Mouse (Mus musculus) thymus, postnatal 10 days (tissue): Measurements from ENCODE around the gene Prrx2.

Experiments used
- DNase-seq, 2 experiments: peaks; one replicate each; pipeline ENCODE4 v3.0.0; 2021; ENCODE audit warnings: low spot score in 2 of 2

The Prrx2 gene

DNA sequence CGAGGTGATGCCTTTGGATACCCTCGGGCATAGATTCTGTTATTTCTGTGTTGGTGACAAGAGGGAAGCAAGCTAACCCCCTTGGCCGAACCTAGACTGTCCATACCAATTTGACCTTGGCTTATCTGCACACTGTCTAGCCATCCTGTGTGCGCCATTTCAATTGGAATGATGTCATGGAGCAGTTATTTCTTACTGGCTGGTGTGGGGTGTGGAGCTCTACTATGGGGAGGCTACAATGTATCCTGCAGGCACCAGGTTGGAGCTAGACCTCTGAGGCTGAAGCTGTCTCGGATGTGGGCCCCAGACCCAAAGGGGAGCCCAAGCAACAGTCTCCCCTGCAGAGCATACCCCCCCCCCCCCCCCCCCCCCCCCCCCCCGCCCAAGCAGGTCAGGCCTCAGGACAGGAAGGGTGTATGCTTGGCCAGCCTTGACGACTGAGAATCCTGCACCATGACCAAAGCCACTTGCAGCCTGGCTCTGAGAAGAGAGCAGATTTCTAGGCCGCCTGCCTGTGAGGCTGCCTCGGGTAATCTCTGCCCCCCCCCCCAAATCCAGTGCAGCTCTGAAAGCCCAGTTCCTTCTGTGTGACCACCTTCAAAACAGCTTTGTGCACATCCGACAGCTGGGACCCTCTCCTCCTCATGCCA, at the start of gene Prrx2:
Gene Prrx2, plus strand, starts transcription at position 600 of the 650 bp plus-strand sequence.
- no peak for DNase-seq

DNA sequence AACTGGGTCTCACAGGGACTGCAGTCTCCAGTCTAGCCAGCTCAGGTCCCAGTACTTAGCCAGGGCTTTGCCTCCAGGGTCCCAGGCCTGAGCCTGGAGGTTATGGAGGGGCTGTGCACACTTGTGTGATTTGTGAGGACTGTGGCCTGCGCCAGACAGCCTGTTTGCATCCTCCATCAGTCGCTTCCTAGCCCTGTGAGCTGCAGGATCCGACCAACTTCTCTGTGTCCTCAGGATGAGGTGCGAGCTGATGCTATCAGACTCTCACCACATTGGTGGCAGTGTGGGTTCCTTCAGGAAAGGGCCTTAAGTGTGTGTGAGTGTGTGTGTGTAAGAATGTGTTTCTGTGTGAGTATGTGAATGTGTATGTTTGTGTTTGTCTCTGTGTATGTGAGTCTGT, 47.3 kb upstream of the Prrx2 start:
- DNase-seq = no peak

DNA sequence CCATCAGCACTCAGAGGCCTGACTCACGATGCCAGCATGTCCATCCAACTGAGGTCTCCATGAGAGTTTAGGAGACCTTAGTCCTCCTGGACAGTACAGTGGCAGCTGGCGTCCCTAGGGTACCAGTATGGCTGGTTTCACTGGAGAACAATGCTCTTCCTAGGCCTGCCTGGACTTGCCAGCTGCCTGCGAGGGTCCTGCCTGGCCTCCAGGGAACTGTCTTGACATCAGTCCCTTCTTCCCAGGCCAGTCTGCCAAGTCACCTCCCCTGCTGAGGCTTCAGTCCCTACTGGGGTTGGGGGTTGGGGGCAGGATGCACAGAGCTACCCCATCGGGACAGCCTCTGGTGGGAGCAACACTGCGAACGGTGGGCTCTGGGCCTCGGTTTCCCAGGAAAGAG, 42.7 kb upstream of the Prrx2 start:
- no peak for DNase-seq

DNA sequence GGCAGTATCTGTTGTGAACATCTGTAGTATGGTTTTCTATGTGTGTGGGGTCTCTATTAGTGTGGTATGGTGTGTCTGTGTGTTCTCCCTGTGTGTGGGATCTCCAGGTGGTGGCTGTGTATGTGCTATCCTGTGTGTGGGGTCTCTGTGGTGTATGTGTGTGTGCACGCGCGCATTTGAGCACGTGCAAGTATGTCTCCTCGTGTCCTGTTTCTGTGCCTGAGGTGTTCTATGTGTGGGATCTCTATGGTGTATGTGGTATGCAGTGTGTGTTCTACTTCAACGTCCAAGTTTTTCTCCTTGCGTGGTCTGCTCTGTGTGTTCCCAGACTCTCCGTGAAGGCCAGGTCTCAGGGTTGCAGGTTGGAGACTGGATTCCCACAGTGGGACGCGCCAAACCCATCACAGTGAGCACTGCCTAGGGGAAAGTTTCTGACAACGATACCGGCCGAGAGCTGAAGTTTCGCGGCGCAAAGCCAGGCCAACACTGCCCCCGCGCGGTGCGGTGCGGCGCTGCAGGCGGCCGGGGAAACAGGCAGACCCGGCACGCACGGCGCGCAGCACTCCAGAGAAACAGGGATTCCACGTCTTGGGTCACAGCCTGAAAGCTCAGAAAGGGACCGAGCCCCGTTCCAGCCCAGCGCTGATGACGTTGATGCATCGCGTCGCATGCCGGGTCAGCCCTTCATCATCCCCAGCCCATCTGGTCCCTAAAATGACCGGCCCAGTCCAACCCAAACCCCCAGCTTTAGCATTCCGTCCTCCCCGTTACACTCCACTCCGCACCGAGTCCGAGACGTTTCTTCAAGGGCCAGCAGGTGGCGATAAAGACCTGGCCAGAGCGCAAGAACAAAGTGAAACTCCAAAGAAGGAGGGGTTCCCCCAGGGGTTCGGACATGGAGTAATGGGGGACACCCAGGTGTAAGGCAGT, 40.3 kb upstream of the Prrx2 start:
- DNase-seq = peak; percentile 80 to 96

DNA sequence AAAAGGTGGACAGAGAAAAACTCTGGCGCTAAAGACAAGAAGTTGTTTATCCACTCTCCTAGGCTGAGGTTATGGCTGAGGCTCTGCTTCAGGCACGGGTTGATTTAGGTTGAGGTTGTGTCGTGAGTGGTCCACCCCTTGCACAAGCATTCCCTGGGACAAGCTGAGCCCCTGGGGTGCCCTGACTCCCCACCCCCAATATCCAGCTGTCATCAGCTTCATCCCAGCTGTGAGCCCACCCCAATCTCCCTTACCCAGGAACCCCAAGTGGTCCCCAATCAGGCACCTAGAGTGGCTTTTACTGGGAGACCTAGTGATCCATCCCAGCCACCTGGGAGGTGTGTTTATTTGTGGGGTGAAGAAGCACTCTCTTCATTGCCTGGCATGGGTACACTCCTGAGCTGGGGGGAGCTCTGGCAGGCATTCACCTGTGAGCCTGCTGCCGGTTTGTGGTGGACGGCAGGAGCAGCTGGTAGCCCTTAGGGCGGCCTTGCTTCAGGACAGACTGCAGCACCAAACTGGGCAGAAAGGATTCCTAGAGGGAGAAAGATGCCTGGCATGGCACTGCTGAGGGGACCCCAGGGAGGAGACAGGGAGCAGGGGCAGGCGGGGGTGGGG, 39.4 kb upstream of the Prrx2 start:
- no peak for DNase-seq

DNA sequence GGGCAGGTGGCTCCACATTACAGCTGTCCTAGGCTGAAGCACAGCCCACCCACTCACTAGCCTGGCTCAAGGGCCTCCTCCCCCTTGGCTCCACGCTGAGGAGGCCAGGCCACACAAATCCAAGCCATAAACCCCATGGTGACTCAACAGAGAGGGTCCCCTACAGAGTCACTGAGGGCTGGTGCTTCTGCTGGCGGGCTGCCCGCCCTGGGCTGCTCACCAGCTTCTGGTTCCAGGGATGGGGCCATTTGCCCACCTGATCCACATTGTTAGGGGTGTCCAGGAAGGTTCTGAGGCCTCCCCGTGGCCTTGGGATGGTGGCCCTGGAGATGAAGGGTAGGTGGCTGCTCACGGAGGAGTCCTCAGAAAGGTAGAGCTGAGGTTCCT, 38.9 kb upstream of the Prrx2 start:
- DNase-seq = no peak

DNA sequence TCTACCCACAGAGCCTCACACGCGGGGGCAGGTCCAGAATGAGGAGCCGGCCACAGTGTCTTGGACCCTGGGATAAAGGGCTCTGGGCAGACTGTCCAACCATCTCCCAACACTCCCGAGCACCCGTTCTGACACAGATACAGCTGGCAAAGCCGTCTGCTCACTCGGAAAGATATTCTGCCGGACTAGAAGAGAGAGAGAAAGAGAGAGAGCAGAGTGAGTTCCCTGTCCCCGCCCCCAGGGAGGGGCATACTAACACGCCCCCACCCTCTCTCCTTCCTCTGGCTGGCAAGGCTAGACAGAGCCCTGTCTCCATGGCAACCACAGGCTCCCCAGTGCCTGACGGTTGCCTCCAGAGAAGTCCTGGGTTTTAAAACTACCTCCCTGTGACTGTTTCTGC, 38.4 kb upstream of the Prrx2 start:
- peak; percentile 73 to 76 for DNase-seq

DNA sequence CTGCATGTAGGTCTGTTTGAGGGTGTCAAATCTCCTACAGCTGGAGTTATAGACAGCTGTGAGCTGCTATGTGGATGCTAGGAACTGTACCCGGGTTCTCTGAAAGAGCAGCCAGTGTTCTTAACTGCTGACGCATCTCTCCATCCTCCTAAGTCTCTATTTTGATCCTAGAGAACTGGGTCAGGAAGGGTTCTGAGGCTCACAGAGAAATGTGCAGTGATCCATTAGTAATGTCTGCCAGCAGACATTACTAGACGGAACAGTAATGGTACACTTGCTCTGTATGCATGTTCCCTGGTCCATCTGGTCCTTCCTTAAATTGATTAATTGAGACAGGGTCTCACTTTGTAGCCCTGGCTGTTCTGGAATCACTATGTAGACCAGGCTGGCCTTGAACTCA, 35.3 kb upstream of the Prrx2 start:
- DNase-seq = no peak

DNA sequence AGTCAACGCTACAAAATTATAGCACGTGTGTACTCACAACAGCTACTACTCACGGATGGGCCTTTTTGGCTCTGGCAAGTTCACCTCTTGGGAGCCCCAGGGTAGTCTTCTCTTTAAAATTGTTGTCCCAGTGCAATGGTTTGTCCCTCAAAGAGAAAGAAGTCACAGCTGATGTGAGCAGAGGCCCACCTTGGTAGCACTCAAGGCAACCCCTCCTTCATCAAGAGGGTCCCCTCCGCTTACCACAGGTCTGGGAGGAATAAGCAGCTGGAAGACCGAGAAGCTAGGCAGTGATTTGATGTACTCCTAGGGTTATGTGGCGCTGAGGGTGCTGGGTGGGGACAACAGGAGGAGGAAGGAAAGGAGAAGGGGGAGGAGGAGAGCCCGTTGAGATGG, 34.1 kb upstream of the Prrx2 start:
- no peak for DNase-seq

DNA sequence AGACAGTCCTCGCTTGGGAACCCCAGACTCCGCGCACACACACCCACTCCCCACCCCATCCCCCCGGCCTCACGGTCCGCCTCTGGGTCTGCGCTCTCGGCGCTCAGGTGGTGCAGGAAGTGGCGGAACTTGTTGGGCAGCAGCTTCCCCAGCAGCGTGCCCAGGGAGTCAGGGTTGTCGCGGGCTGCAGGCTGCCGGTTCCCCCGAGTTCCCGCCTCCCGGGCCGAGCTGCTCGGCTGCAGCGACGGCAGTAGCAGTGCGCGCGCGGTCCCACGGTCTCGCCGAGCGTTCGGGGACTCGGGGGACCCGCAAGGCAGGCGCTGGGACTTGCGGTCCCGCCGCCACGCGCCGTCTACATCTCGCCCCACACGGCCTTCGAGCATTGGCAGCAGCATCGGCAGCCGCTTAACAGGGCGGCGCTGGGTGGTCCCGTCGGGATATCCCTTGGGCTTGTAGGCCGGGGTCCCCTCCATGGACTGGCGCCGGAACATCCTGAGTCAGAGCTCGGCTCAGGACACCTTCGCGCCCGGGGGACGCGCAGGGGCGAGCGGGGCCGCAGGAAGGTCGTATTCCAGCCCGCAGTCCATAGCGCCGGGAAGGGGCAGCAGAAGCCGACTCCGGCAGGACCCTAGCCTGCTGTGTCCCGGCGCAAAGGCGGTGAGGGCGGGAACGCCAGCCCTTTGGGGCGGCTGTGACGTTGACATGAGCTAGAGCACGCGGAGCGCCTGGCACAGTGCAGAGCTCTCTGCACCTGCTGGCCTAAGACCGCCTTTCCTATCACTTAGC, 33.5 kb upstream of the Prrx2 start:
- peak; percentile 23 to 30 for DNase-seq

DNA sequence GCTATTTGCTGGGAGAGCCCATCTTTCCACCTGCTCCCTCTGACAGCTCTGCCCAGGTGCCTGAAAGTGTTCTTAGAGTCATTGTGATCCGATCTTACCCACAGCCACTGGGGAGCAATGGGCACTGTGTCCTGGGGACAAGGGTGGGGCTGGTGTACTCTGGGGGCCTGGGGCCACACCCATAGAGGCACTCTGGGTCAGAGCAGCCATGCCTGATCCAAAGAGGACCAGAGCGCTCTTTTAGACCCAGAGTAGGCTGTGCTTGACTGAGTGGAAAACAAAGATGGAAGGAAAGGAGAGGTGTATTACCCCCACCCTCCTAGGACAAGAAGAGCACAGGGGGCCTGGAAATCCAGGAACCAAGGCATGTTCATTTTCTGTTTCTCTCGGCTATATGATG, 31.2 kb upstream of the Prrx2 start, which contains the start of gene 1700001O22Rik:
Gene 1700001O22Rik, minus strand, starts transcription at position 58 of the 400 bp plus-strand sequence.
- no peak for DNase-seq

DNA sequence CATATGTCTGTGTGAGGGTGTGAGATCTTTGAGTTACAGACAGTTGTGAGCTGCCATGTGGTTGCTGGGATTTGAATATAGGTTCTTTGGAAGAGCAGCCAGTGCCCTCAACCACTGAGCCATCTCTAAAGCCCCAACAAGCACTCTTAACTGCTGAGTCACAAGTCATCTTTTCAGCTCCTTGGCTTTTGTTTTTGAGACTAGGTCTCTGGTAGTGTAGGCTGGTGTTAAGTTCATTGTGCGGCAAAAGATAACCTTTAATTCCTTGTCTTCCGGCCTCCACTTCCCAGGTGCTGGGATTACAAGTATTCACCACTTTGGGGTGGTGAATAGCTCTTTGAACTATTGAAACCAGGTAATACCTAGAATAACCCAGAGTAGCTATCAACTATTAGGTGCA, 28.8 kb upstream of the Prrx2 start:
- no peak for DNase-seq

DNA sequence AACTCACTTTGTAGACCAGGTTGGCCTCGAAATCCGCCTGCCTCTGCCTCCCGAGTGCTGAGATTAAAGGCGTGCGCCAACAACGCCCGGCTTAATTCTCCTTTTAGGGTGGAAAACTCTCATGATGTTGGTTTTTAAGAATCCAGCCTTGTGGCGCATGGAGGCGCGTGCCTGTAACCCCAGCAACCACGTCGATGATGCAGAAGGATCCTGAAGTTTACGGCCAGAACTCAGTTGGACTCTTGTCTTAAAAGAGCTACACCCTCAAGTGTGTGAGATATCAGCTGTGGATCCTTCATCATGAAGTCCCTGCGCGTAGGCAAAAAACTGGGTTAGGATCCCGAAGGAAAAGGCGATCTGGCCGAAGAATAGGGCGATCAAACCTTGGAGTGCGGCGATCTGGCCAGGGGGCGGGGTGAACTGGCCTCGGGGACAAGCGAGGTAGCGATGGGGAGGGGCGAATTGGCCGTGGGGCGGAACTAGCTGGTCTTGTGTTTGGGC, 27.6 kb upstream of the Prrx2 start:
- DNase-seq = no peak

DNA sequence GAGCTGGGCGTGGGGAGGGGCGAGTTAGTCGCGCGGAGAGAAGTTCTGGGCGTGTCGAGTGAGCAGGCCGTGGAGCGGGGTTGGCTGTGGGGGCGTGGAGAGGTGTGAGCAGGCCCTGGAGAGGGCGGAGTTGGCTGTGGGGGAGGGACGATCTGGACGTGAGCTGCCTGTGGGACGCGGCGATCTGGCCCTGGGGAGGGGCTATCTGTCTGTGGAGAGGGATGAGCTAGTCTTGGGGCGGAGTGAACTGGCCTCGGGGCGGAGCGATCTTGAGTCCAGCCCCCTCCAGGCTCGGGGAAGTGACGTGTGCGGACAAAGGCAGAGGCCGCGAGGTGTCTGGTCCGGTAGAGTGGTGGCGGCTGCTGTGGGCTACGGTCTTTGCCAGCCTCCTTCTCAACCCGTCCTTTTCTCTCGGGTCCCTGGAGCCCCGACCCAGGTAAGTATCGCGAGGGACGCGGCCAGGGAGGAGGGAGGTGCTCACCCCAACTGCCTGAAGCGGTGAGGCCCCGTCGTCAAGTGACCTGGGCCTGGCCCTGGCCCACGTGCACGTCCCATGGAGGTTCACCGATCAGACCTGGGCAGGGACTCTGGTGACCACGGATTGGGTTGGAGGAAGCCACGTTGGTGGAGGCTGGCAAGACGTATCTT, 27.0 kb upstream of the Prrx2 start, which contains the start of gene Ntmt1:
Gene Ntmt1, plus strand, starts transcription at position 179 of the 648 bp plus-strand sequence.
- peak; percentile 96 to 97 for DNase-seq

DNA sequence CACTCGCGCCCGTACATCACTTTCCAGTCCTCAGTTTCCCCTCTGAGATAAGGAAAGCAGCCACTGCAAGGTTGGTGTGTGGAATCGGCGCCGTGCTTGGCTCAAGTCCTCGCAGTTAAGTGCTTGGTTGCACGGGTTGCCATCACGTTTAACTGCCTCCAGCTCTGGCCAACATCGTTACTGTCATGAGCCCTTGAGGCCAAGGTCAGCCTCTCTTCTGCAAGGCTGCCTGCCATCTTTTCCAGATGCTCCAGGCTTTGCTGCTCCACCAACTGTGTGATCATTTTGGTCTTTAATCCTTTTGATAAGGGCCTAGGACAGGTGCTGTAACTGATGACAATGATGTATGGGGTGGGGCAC, 26.5 kb upstream of the Prrx2 start:
- no peak for DNase-seq

DNA sequence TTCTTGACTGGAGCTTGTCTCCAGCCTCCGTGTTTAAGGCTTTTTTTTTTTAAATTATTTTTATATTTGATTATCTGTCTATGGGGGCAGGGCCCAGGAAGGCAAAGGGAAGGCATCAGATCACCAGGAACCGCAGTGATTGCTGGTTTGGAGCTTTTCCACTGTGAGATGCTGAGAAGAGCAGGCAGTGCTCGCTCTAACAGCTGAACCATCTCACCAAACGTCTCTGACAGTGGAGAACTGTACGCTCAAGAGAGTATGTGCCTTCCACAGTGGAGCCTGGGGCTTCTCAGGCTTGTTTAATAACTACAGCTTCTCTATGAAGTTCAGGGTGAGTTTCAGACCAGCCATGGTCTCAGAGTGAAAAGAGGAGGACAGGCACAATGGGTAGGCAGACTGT, 25.3 kb upstream of the Prrx2 start:
- DNase-seq = no peak

DNA sequence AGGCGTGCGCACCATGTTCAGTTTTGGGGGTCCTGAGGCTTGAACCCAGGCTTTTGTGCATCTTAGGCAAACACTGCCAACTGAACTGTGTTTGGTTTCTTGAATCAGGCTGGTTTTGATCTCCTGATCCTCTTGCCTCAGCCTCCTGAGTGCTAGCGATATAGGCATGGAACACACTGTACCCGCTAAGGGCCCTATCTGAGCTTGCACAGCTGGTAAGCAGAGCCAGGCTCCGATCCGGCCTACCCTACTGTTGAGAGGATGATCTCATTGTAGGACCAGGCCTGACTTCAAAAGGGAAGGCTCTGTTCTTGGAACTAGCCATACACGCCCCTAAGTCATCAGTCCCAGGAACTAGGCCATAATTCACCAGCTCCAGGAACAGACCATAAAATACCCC, 24.2 kb upstream of the Prrx2 start:
- no peak for DNase-seq

DNA sequence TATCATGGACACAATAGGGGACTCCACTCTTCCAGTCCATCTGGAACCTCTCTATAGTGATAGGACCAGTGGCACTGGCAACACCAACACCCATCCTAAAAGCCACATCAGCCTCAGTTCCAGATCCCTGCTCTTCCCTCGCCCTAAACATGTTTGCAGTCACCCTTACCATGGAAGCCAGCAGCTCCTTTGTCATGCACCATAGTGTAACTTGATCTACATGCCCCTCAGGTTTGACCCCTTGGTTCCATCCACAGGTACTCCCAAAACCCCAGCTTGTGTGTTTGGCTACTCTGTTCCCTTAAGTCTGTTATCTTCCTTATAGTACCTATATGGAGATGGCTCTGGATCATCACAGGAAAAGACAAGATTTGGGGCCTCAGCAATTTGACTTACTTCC, 18.4 kb upstream of the Prrx2 start:
- DNase-seq = no peak

DNA sequence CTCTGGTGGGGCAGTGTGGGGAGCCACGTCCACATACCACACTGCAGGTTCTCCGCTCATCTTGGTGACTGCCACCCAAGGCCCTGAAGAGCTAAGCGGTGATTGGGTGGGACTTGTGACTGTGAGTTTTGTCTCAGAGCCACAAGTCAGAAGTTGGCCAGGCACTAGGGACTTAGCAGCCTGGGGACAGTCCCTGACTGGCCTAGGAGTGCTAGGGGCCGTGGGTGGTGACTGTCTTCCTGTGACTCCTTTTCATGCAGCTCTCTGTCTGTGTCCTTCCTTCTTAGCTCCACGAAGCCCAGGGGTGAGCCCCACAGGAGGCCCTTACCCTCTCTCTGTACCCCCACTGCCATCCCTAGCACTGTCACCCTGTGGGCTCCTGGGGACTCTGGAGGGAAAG, 14.9 kb upstream of the Prrx2 start:
- no peak for DNase-seq

DNA sequence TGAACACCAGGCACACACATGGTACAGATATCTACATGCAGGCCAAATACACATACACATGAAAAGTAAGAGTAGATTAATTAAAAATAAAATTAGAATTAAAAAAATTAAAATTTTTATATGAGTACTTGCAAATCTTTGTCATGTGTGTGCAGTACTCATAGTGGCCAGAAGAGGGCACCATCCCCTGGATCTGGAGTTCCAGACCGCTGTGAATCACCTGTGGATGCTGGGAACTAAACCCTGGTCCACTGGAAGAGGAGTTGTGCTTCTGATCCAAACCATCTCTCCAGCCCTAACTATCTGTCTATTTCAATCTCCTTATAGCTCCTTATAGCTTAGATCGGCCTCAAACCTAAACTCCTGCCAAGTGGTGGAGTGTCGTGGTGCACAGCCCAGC, 13.7 kb upstream of the Prrx2 start:
- DNase-seq = no peak

DNA sequence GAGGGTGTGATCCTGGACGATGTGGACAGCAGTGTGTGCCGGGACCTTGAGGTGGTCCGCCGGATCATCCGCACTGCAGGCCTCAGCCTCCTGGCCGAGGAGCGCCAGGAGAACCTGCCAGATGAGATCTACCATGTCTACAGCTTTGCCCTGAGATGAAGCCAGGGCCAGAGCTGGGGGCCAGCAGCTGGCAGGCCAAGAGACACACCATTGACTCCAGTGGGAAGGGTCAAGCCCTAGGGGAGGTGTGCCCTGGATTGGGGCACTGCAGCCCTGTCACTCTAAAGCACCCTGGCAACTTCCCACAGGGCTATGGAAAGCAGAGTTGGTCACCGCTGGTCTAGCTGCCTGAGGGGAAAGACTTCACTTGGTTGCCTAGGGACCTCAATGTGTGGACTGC, 12.3 kb upstream of the Prrx2 start:
- DNase-seq = no peak
